Mouse (Mus musculus): ENCODE results near the gene Epo. TPM values are rescaled to one million over a fixed set of nuclear protein-coding genes. Genes with fewer than 3 reads are reported as not detected.

The Epo gene
- total RNA-seq, 2 experiments from 2014 or later = not detected

- no peak for DNase-seq
These were observed 13.1 kb downstream of the Epo start for GRCm38 (mm10) chr5:137519691-137520550.

DNA sequence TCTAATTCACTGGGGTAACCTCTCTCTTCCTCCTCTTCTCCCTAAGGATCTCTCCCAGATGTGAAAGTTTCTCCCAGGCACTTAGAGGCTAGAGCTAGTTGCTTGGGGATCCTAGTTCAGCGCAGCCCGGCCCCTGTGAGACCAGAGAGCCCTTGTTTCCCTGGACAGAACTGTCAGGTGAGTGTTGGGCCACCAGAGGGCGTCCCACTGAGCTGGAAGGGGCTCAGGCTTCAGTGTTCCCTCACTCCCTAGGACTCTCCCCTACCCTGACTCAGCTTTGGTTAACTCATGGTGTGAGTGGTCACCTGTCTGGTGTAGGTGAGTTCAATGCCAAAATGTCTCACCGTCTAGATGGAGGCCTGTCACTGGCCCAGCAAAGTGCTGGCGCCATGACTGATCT is 14.6 kb downstream of the Epo start, which contains the start of gene Gigyf1:
Gigyf1 (plus strand) TSS at position 113 of the 400 bp plus-strand sequence.
- no peak for DNase-seq

DNA sequence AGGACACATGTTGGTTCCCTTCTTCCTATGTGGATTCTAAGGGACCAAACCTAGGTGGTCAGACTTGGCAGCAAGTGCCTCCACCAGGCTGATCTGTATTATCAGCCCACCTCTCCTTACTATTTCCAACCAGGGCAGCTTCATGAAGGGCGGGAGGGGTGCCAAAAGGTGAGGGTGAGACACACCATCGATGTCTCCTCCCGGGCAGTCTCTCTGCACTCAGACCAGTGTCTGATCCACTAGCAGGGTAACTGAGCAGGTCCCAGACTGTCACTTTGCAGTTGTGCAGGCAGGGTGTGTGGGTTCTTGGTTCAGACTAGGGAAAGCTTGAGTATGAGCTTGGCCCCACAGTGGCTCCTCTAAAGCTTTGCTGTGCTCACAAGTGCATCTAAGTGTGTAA is 18.2 kb downstream of the Epo start:
- DNase-seq = no peak

- no peak for DNase-seq
These were observed 18.9 kb downstream of the Epo start for GRCm38 (mm10) chr5:137513951-137514721.

DNA sequence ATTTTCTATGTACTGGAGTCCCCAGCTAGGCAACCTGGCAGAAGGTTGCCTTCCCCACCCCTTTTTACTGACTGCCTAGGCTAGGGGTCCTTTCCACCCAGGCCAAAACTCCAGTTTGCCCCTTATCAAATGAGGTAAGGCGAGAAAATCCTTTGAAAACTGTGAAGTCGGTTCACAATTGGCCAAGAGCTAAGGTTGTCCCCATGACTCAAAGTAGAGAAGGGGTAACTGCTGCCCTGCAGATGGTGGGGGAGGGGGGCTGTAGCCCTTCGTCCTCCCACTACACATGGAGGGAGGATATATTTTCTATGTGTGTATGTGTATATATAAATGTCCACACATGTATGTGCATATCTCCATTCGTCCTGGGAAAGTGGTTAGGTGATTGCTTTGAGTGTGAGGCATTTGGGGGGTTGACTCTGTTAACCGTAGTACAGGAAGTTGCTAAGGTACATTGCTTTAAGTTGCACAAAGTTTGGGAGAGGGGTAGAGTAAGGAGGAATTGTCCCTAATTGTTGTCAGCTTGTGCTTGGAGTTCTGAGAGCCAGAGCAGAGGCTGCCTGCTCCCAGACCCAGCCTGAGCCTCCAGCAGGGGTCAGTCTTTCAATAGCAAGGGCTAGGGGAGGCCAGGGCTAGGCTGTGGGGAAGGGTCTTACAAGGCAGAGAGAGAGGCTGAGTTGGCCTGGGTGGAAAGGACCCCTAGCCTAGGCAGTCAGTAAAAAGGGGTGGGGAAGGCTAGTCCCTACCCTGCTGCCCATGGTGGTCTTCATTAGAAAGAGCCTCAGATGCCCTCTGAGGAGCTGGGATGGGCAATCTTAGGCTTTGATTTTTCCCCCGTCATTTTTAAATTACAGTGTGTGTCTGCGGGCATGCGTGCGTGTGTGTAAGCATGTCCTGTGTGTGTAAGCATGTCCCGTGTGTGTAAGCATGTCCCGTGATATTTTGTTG is 19.9 kb downstream of the Epo start:
- no peak for DNase-seq

- DNase-seq = no peak
These were observed 21.3 kb downstream of the Epo start for GRCm38 (mm10) chr5:137511706-137512105.

DNA sequence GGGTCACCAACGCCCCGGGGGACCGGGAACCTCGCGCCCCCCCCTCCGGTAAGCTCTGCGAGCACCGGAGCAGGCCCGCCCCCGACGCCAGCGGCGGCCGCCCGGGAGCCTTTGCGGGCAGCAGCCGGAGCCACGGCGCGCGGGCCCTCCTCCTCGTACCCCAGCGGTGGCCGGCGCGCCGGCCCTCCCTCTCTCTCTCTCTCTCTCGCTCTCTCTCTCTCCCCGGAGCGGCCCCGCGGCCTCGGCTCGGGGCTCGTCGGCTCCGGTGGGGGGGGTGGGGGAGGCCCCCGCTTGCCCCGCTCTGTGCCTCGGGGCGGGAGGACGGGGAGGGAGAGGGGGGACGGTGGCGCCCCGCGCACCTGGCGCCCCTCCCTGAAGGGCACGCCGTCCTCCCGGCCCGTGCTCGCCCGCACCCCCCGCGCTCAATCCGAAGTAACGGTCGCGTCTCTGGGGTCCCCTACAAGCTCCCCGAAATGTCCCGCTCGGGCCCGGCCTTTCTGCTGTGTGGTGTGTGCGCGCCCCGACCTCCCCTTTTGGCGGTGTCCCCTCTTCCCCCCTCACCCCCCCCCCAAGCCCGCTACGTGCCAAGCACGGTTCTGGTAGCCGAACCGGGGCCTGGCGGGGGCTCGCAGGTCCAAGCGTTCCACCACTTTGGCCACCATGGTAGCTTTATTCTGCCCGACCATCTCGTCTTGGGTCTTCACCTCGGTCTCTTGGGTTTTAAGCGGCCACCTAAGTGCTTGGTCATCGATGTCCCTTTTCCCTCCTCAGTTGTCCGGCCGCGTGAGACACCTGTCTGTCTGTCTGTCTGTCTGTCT is 22.3 kb downstream of the Epo start:
- DNase-seq = no peak

- peak; percentile 79 for DNase-seq
These were observed 23.0 kb downstream of the Epo start for GRCm38 (mm10) chr5:137510014-137510501.

GRCm38 (mm10) chr5:137504041-137504440 is 29.0 kb downstream of the Epo start:
- no peak for DNase-seq

DNA sequence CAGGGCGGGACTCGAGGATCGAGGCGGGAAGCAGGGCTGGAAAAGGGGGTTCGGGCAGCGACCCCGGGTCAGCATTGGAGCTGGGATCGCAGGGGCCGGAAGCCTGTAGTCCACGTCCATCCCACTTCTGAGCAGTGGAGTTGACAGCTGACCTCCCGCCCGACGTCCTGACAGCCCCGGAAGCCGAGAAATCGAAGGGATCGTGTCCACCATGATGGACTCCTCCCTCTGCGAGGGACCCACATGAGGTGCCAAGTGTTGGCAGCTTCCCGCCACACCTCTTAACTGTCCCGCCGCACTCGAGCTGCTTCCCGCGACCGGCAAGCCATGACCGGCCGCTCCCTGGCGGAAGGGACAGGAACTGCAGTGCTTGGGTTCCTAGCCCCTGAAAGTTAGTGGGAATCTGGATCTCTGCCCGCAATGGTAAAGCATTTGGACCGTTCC is 30.4 kb downstream of the Epo start:
- DNase-seq = no peak

DNA sequence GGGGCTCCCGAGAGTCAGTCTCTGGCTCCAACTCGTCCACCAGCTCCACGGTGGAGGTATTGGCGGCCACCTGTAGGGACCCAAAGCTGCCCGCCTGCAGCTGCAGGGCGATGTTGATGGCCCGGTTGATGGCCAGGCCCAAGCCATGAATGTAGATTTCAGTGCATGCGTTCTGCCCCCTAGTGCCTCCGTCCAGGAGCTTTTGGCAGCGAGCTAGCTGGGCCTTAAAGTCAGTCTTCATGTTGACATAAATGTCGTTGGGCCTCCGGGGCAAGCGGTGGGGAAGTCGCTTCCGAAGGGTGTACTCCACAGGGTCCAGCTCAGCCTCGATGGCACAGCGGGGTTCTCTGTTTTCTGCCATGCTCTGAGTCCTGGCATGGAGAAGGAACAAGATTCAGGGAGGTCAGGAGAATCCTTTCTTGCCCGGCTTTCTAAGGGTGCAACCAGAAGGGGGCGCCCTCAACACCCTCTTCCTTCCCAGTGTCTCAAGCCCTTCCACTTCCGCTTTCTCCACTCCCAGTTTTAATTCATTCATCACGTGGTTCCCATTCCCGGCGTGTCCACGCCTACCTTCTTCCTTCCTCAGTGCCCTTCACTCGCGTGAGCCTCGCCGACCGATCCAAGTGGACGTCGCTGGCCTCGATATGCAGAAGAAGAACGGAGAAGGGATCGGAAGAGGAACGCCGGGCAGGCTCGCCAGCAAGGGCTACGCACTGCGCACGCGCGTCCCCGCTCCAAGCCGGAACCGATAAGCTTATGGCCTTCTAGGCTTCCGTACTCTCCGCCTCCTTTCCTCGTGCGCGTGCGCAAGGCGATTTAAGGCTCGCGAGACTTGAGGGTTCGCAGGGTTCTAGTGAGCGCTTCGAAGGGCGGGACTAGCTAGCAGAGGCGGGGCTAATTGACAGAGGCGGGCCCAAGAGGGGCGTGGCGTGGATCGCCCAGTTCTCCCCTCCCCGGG is 31.1 kb downstream of the Epo start, which contains the start of gene Pop7:
Pop7 (minus strand) TSS at position 810 of the 958 bp plus-strand sequence.
- DNase-seq = peak; percentile 99

GRCm38 (mm10) chr5:137500186-137500585 is 32.9 kb downstream of the Epo start:
- no peak for DNase-seq

GRCm38 (mm10) chr5:137493831-137494230 is 39.2 kb downstream of the Epo start:
- DNase-seq = peak; percentile 21

- peak; percentile 75 for DNase-seq
These were observed 41.5 kb downstream of the Epo start for GRCm38 (mm10) chr5:137491559-137491958.

DNA sequence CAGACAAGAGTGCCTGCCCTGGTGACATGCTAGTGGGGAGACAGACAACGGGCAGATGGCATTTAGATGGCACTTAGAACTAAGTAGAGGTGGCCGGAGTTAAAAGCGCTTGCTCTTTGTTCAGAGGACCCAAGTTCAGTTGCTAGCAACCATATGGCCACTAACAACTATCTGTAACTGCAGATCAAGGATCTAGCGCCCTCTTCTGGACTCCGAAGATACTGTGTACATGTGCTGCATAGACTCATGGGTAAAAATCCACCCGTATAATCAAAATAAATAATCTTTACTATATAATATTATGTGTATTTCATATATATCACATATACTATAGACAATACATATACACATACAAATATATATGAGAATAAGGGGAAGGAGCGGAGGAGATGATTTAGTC is 45.4 kb downstream of the Epo start:
- no peak for DNase-seq

DNA sequence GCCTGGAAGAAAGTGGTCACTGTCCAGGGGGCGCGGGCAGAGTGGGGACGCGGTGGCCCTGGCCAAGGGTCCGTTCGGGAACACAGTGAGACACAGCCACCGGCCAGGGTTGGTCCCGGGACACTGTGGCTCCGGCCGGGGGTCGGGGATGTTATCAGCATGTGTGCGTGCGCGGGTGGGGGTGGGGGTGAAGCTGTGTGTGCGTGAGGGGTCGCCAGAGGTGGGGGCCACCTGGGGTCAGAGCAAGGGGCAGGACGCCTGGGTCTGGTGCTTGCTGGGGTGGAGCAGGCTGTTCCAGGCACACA is 47.2 kb downstream of the Epo start:
- DNase-seq = no peak

DNA sequence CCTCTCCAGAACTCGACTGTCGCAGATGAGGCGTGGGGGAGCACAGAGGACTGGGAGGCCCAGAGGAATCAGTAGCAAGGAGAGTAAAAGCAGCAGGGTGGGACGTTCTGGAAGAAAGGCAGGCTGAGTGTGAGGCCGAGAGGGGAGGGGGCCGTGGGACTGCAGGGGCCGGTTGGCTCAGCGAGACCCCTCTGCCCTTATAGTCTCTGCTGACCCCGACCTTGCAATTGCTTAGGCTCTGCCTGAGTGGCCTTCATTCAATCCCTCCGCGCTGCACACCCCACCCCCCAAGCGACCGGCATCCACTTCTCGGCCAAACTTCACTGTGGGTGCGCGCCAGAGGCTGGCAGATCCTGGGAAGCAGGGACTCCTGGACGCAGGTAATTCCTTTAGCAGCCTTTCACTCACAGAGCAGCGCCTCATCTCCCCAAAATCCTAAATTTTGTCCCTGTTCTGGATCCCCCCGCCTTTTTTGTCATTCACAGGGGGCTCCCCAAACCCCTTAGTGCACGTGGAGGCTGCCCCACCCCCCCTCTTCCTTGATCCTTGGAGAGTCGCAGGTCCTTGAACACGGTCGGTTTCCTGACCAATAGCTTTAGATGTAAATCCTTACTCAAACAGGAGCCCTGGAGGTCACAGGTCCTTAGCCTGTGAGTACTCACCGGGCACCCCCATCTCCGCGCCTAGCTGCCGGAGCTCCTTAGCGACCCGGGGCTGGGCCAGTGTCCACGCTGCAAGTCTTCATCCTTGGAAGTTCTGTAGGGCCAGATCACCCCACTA is 47.8 kb downstream of the Epo start:
- no peak for DNase-seq

DNA sequence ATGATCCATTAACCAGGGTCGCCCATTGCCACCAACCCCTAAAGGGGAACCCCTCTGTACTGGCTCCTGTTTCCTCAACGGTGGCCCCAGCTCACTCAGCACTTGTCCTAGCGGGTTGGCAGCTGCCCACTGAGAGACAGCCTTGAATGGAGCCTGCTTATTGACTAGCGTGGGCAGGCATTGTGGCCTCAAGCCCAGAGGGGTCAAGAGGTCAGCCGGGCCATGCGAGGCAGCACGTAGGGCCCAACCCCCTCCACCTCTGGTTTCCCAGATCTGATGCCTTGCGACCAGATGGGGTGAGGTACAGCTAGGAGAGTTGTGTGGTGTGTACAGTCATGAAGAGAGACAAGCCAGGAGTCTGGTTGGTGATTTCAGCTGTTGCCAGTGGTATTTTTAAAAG is 51.1 kb downstream of the Epo start:
- peak; percentile 12 for DNase-seq

DNA sequence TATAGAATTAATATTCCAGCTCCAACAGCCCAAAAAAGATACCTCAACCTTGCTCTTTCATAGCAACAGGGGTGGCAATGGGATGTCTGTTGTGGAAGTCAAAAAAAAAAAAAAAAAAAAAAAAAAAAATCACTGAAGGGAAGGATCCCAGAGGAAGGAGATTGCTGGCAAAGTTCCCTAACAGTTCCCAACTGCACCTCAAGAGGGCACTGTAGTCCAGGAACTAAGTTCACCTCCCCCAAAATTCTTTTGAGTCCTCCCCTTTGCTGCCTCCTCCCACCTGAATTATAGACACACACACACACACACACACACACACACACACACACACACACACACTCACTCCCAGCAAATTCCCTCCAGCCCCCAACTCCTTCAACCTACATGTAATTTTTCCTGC is 51.9 kb downstream of the Epo start:
- peak; percentile 40 for DNase-seq
